Mouse (Mus musculus) urinary bladder, adult 18-20 months (tissue): Measurements from ENCODE around the gene Wfdc15a.

Source experiments
- DNase-seq, 2 experiments: peaks; one replicate each; pipeline ENCODE4 v3.0.0; 2022; ENCODE audit warnings: low spot score in 2 of 2, mixed read lengths in 2 of 2

The Wfdc15a gene

DNA sequence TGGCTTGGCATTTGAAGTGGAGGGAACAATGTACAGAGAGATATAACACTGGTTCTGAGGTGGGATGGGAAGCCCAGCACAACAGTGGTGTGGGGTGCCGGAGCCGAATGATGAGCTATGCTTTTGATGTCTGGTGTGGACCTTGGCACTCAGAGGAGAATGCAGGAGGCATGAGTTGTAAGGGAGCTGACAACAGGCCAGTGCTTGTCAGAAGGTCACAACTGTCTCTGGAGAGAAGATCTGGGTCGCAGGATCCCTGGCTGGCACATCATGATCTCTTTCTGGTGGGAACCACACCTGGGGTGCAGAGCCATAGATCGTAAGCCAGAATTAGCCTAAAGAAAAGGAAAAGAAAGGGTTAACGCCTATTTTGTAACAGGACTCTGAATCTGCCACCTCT is 22.1 kb downstream of the Wfdc15a start:
- no peak for DNase-seq

DNA sequence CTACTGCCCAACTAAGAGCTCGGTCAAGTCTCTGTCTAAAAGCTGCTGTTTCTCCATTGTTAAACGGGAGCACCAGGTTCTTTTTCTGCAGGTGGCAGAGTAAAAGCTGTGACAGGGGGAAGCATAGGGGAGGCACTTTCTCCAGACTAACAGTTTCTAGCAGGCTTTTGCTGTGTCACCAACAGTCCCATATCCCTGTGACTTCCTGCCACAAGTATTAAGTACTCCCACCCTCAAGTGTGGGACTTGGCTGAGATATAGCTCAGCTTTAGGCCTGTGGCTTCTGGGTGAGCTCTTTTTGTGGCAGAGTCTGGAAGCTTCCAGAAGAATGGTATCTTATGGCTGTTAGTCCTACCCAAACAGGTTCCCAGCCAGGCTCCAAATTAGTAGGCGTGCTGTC is 24.1 kb downstream of the Wfdc15a start:
- no peak for DNase-seq

DNA sequence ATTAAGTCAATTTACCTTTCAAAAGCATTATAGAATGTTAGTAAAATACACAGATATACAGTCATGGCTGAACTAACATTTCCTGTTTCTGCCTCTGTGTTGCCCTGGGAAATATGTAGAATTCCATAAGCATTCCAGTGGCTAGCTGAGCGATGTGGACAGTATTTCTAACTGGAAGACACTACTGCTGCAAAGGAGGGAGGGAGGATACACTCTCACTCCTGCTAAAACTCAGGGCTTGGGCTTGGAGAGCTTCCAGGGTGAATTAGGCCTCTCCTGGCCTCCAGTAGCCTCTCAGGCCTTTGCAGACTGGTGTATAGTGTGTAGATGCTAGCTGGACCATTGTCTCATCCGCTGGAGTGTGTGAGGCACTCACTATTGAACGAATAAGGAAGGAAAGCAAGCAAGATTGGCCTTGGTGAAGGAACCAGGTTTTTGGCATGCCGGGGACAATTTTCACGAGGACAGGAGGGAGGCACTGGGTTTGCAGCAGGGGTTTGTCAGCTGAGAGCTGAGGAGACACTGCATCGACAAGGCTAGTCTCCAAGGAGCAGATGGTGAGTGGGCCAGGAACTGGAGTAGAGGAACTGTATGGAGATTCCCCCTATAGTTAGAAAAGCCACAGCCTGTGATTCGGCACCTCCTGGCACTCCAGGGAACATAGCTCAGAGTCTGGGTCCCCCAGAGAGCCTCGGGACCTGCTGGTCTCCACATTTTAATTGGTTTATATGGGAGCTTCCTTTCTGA is 25.1 kb downstream of the Wfdc15a start:
- DNase-seq = no peak

DNA sequence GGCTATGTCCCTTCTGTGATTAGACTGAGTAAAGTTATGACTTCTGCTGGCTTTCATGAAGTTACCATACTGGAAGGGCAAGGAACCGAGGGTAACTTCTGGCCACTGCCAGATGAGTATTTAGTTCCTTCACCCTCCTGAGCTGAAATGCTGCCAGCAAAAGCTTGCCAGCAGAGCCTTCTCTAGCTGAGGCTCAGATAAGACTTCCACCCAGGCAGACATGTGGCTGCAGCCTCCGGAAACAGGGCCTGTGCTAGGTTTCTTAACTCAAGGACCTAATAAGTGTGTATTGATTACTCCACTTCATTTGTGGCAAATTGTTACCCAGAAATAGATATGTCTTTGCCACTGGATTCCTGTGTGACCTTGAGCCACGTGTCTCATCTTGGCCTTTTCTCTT is 26.5 kb downstream of the Wfdc15a start:
- DNase-seq = no peak

DNA sequence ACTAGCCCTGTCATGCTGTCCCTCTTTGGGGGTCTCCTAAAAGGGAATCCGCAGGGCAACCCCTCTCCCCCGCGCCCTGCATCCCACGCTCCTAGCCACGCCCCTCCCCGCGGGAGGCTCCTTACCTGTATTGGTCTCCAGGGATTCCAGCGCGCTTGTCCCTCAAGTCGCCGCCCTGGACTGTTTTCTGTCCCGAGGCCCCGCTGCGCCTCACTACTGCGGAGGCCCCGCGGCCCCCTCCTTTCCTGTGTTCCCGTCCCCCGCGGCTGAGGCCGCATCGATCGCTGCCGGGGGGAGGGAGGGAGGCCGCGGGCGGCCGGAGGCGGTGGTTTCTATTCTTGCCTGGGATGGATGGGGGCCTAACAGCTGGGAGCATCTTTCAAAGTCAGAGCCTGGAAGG is 29.0 kb downstream of the Wfdc15a start, which contains the start of gene Kcns1:
Gene Kcns1 (minus strand): TSS at position 212 of the 400 bp plus-strand sequence.
- DNase-seq = no peak

- DNase-seq = no peak
These were observed 29.6 kb downstream of the Wfdc15a start for GRCm38 (mm10) chr2:164170326-164170725.

DNA sequence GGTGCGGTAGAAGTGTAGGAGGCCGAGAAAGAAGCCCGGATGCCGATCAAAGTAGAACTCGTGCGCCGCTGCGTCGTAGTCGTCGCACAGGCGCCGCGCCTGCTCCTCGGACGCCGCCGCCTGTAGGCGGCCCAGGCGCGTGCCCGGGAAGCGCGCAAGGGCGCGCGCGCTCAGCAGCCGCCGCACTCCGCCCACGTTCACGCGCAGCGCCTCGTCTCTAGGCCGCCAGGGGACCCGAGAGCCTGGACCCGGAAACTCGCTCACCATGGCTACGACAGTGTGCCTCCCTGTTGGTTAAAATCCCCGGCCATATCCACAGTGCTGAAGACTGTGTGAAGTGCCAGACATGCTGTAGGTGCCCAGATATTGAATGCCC is 31.4 kb downstream of the Wfdc15a start:
- DNase-seq = no peak

GRCm38 (mm10) chr2:164167752-164168570 is 32.0 kb downstream of the Wfdc15a start:
- DNase-seq = no peak

- no peak for DNase-seq
These were observed 35.0 kb downstream of the Wfdc15a start for GRCm38 (mm10) chr2:164164941-164165340.

- DNase-seq = no peak
These were observed 38.3 kb downstream of the Wfdc15a start for GRCm38 (mm10) chr2:164161515-164162055.

GRCm38 (mm10) chr2:164158838-164159237 is 41.1 kb downstream of the Wfdc15a start:
- DNase-seq = no peak

DNA sequence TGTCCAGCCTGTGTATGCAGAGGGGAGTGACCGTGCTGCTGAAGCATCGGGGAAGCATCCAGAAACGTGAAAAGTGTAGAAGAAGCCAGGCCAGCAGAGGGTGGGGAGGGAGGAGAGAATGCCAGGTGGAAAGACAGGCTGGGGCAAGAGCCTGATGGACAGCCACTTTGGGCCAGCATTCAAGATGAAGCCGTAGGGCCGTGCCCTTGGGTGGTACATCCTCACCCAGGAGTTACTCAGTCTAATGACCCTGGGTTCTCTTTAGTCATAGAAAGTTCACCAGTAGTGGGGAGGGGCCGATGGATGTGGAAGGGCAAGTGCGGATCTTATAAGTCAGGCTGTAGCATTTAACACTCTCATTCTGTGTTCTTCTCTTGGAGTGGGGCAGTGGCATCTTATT is 43.8 kb downstream of the Wfdc15a start:
- no peak for DNase-seq

- DNase-seq = no peak
These were observed 45.9 kb downstream of the Wfdc15a start for GRCm38 (mm10) chr2:164154007-164154406.

DNA sequence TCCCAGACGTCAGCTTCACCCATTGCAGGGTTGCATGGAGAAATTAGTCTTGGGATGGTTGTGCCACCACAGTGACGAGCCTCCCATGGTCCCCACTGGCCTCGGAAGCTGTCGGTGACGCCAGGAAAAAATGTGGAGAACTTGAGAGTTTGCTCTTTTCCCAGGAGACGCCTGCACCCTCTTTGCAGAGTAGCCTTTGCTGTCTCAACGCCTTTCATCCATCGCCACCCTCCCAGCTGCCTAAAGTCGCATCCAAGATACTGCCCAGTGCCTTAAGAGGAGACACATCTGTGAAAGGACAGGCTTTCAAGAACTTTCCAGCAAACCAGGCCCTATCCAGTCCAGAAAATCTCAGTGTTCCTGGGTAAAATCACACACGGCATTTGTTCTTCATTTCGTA is 47.6 kb downstream of the Wfdc15a start:
- no peak for DNase-seq

GRCm38 (mm10) chr2:164150086-164150760 is 49.7 kb downstream of the Wfdc15a start:
- DNase-seq = no peak
